Mouse (Mus musculus) lung, postnatal 0 days (tissue): ENCODE measurements around the gene Pkdrej.

Experiments used
- CTCF ChIP-seq: IDR thresholded peaks from 2 replicates; pipeline ENCODE4 v1.5.1; 2016; ENCODE audit warnings: antibody characterized with exemption, mild to moderate bottlenecking
- EP300 ChIP-seq: IDR thresholded peaks from 2 replicates; pipeline ENCODE4 v1.6.1; 2016; ENCODE audit warnings: antibody characterized with exemption, mild to moderate bottlenecking, control low read depth

DNA sequence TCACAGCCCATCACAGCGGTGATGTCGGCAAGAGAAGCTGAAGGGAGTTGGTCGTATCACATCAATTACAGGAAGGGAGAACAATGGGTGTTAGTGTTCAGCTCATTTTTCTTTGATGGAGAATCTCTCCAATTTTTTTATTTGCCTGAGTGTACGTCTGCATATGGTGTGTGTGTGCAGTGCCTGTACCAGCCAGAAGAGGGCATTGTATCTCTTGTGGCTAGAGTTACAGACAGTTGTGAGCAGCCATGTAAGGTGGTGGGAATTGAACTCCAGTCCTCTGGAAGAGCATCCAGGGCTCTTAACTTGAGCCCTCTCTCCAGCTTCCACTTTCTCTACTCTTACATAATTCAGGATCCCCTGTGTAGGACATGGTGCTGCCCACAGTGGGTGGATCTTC lies 38.4 kb downstream of the Pkdrej start:
- TF ChIP-seq CTCF = peak; percentile 46
- no peak for TF ChIP-seq EP300
